In the genomic region with DNA sequence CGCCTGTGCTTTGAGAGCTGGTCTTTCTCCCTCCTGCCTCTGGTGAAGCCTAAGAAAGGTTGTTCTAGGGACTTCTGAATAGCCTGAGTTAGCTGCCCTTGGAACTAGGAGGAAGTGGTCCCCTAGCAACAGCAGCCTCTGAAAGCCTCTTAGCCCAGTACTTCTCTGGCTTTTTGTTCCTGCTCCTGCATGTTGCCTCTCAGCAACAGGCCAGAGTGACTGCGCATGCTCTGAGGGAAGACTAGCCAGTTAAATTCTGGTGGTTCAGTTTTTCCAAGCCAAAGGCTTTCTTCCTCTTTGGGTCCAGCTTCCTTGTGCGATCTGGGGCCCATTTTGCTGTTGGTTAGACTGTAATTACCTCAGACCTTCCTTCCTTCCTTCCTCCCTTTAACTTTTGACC, we compare ENCODE assay signal across 8 mouse cellular contexts.
DNase-seq lines count a peak whose midpoint lies in the region; ATAC-seq lines count a peak whose summit lies in the region.

No protein-coding gene starts in this region.

- peak; percentile 23 for DNase-seq in ES-CJ7 (ENCODE audit: low read depth, low spot score)
- DNase-seq in heart, postnatal 36 days: peak; percentile 16 to 31
- peak; percentile 14 for DNase-seq in liver, embryonic 13.5 days
- DNase-seq in right cerebral cortex, adult 2 months (ENCODE audit: low spot score in 2 of 2): peak; percentile 36 to 38
- no peak for DNase-seq in cerebellum, adult 18-20 months
- no peak for DNase-seq in urinary bladder, postnatal 4 days (ENCODE audit: low spot score in 2 of 2)

- no peaks in the 10 kb centered on the region for H3K9me3 ChIP-seq in forebrain, embryonic 16.5 days (ENCODE audit: control insufficient read depth, low read length)
- no peaks in the 10 kb centered on the region for H3K9me3 ChIP-seq in forebrain, embryonic 13.5 days (replicated peaks)
- no peaks in the 10 kb centered on the region for H3K9me3 ChIP-seq in liver, embryonic 13.5 days (replicated peaks)

- no peak overlapping the region for H3K4me3 ChIP-seq in forebrain, embryonic 16.5 days (replicated peaks; ENCODE audit: low read length)
- no peak overlapping the region for H3K4me3 ChIP-seq in forebrain, embryonic 13.5 days
- H3K4me3 ChIP-seq in liver, embryonic 13.5 days (replicated peaks): no peak overlapping the region

- no peak overlapping the region for H3K4me2 ChIP-seq in forebrain, embryonic 16.5 days (ENCODE audit: low read length)
- H3K4me2 ChIP-seq in forebrain, embryonic 13.5 days: no peak overlapping the region
- no peak overlapping the region for H3K4me2 ChIP-seq in liver, embryonic 13.5 days

- 57% methylated on average over 3 of the region's 3 CpGs for WGBS in forebrain, embryonic 16.5 days
- 63% methylated on average over 3 of the region's 3 CpGs for WGBS in forebrain, embryonic 13.5 days
- 40% methylated on average over 3 of the region's 3 CpGs for WGBS in liver, embryonic 13.5 days (ENCODE audit: insufficient replicate concordance)

- no peak overlapping the region for H3K9ac ChIP-seq in forebrain, embryonic 16.5 days (replicated peaks; ENCODE audit: low read depth, low read length)
- H3K9ac ChIP-seq in forebrain, embryonic 13.5 days: no peak overlapping the region
- H3K9ac ChIP-seq in liver, embryonic 13.5 days: no peak overlapping the region

- intact Hi-C loops in heart, postnatal 36 days (cut with DNase I): no loop called here

- no peaks in the 10 kb centered on the region for H3K36me3 ChIP-seq in forebrain, embryonic 16.5 days (ENCODE audit: control insufficient read depth, insufficient read depth)
- no peaks in the 10 kb centered on the region for H3K36me3 ChIP-seq in forebrain, embryonic 13.5 days (ENCODE audit: poor library complexity, severe bottlenecking)
- no peaks in the 10 kb centered on the region for H3K36me3 ChIP-seq in liver, embryonic 13.5 days

- H3K27me3 ChIP-seq in forebrain, embryonic 16.5 days (replicated peaks; ENCODE audit: control insufficient read depth, insufficient read depth, low read length): no peaks in the 10 kb centered on the region
- no peaks in the 10 kb centered on the region for H3K27me3 ChIP-seq in forebrain, embryonic 13.5 days
- no peaks in the 10 kb centered on the region for H3K27me3 ChIP-seq in liver, embryonic 13.5 days

- no peak overlapping the region for H3K27ac ChIP-seq in forebrain, embryonic 16.5 days (ENCODE audit: low read length)
- H3K27ac ChIP-seq in forebrain, embryonic 13.5 days: no peak overlapping the region
- no peak overlapping the region for H3K27ac ChIP-seq in liver, embryonic 13.5 days

- peak; percentile 43; the same call in 1 of the 2 replicates for ATAC-seq in forebrain, embryonic 16.5 days
- ATAC-seq in forebrain, embryonic 13.5 days: no peak
- no peak for ATAC-seq in liver, embryonic 13.5 days (ENCODE audit: low read depth)

- H3K4me1 ChIP-seq in forebrain, embryonic 16.5 days (replicated peaks; ENCODE audit: control insufficient read depth, insufficient read depth, low read length): no peaks in the 10 kb centered on the region
- H3K4me1 ChIP-seq in forebrain, embryonic 13.5 days: no peaks in the 10 kb centered on the region
- H3K4me1 ChIP-seq in liver, embryonic 13.5 days (replicated peaks): 0 out of 2 replicates have a peak, but pooled peaks cover 9% of the 10 kb centered on the region

Comparison
In these comparisons a context has a peak if more than half of its experiments do, and no peak if none do; other contexts are left out.
1. DNase-seq: peak in ES-CJ7 (single experiment), heart, postnatal 36 days (2 of 2), liver, embryonic 13.5 days (single experiment) and right cerebral cortex, adult 2 months (2 of 2); none in cerebellum, adult 18-20 months (0 of 2) and urinary bladder, postnatal 4 days (0 of 2).